Mouse (Mus musculus): ENCODE measurements at regions not wholly inside any gene's neighbourhood (a gene's known extent, or its start where the extent isn't known, plus 50 kb on each side); places are given as distances from the start of the nearest gene placed in this dataset.

DNA sequence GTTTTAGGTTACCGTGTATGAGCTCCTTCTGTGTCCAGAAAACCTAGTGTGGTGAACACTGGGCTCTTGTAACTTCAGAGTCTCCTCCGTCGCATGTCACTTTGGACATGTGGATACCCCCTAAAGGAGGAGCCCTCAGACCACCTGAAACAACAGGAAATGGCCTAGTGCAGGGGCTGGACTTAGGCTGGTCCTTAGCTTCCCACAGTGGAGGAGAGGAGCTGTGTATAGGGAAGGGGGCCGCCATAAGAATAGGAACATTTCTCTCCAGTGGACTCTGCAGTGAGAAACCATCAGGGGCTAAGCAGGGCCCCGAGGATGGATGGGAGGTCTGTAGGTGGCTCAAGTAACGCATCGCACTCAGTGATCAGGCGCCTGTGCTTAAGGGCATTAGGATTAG, 165.0 kb upstream of the Sel1l start:
- TF ChIP-seq ETS1 (IDR thresholded peaks at IDR 0.05; ENCODE audit: low read depth, low read length) (no peak), CTCF (IDR thresholded peaks at IDR 0.05 in 2 of 3, conservative IDR thresholded peaks at IDR 0.05 in 1 of 3; ENCODE audit: control insufficient read depth in 1 of 3, insufficient read depth in 1 of 3, low read depth in 2 of 3, low read length in 3 of 3, poor library complexity in 1 of 3, severe bottlenecking in 1 of 3) (no peak), EP300 (IDR thresholded peaks at IDR 0.05; ENCODE audit: low read depth in 1 of 2, low read length in 2 of 2) (no peak), GABPA (IDR thresholded peaks at IDR 0.05; ENCODE audit: low read depth, low read length) (no peak), ZKSCAN1 (IDR thresholded peaks at IDR 0.05; ENCODE audit: low read depth, low read length) (no peak)
